Mouse (Mus musculus) embryonic facial prominence, embryonic 11.5 days (tissue): ENCODE measurements around the gene Itga2b. TPM values are rescaled to one million over a fixed set of nuclear protein-coding genes. Genes with fewer than 3 reads are reported as not detected.
A peak's percentile ranks its signal among the peaks of the same experiment; 100 is the strongest.

Experiments
- ATAC-seq: fragments of 200-750 bp; cut with Nextera tagmentation; replicated peaks from 2 replicates; pipeline ENCODE4 v1.8.0; 2017; ENCODE audit warnings: low read depth; ENCODE audit not compliant: insufficient number of reproducible peaks, low FRiP score, low TSS enrichment
- DNase-seq: peaks from one replicate; pipeline ENCODE4 v3.0.0-alpha.2; 2015; ENCODE audit warnings: low spot score
- H3K27ac ChIP-seq: fragments of 300-500 bp; sonication (generic); replicated peaks from 2 replicates; pipeline ENCODE4 v1.5.1; 2014; ENCODE audit warnings: mild to moderate bottlenecking, low read depth, low read length, control low read depth
- H3K27me3 ChIP-seq: fragments of 300-500 bp; sonication (generic); 2 replicates; pipeline ENCODE4 v1.6.1; 2014; ENCODE audit warnings: mild to moderate bottlenecking, low read length, moderate library complexity, mixed read lengths; ENCODE audit not compliant: control insufficient read depth, insufficient read depth
- H3K36me3 ChIP-seq: fragments of 300-500 bp; sonication (generic); replicated peaks from 2 replicates; pipeline ENCODE4 v1.6.1; 2014; ENCODE audit warnings: low read depth, mild to moderate bottlenecking, low read length, moderate library complexity, mixed read lengths; ENCODE audit not compliant: control insufficient read depth, insufficient read depth
- H3K4me1 ChIP-seq: fragments of 300-500 bp; sonication (generic); 2 replicates; pipeline ENCODE4 v1.6.1; 2014; ENCODE audit warnings: low read length, mixed read lengths; ENCODE audit not compliant: control insufficient read depth, insufficient read depth
- H3K4me2 ChIP-seq: fragments of 300-500 bp; sonication (generic); 2 replicates; pipeline ENCODE4 v1.6.1; 2014; ENCODE audit warnings: low read depth, mild to moderate bottlenecking, control low read depth, low read length, moderate library complexity
- H3K4me3 ChIP-seq: fragments of 300-500 bp; sonication (generic); 2 replicates; pipeline ENCODE4 v1.5.1; 2014; ENCODE audit warnings: low read depth, low read length, control low read depth
- H3K9ac ChIP-seq: fragments of 300-500 bp; sonication (generic); replicated peaks from 2 replicates; pipeline ENCODE4 v1.6.1; 2014; ENCODE audit warnings: mild to moderate bottlenecking, control low read depth, low read length
- H3K9me3 ChIP-seq: fragments of 300-500 bp; sonication (generic); replicated peaks from 2 replicates; pipeline ENCODE4 v1.6.1; 2016; ENCODE audit warnings: mild to moderate bottlenecking, low read length, inconsistent platforms, mixed read lengths; ENCODE audit not compliant: control insufficient read depth
- WGBS: fragments of 180-500 bp; shearing (Covaris S2); extraction: QIAGEN DNeasy Blood & Tissue Kit; methylation state at CpG from one replicate; pipeline ENCODE4 v1.1.7; 2014; 5-methylcytosine and 5-hydroxymethylcytosine counted together
- polyA plus RNA-seq: library from polyadenylated mRNA; unstranded; fragments of >200 nt; fragmentation: Nextera tagmentation; extraction: Ambion mirVana; gene quantifications from 2 replicates; pipeline ENCODE4 v1.2.1, GENCODE M21; 2014

Itga2b gene
- polyA plus RNA-seq, 1 experiment from 2014 or later: 4.4 TPM

GRCm38 (mm10) chr11:102493241-102493640 is 23.3 kb upstream of the Itga2b start:
- ATAC-seq (no peak), DNase-seq (no peak)
- no peak overlapping the region for H3K4me2 ChIP-seq
- H3K36me3 ChIP-seq: no peaks in the 10 kb centered on the region
- H3K4me3 ChIP-seq: no peak overlapping the region
- H3K9ac ChIP-seq: no peak overlapping the region
- no peak overlapping the region for H3K27ac ChIP-seq
- no peaks in the 10 kb centered on the region for H3K27me3 ChIP-seq
- WGBS: 86% methylated on average over 2 of the region's 2 CpGs
- no peaks in the 10 kb centered on the region for H3K4me1 ChIP-seq
- no peaks in the 10 kb centered on the region for H3K9me3 ChIP-seq

- no peaks in the 10 kb centered on the region; the same call in 1 of the 2 replicates for H3K36me3 ChIP-seq
- no peak overlapping the region for H3K27ac ChIP-seq
- H3K9ac ChIP-seq: no peak overlapping the region
- H3K4me2 ChIP-seq: no peak overlapping the region
- H3K4me1 ChIP-seq: no peaks in the 10 kb centered on the region
- WGBS: 84% methylated on average over 2 of the region's 2 CpGs
- no peak overlapping the region for H3K4me3 ChIP-seq
- H3K27me3 ChIP-seq: no peaks in the 10 kb centered on the region
- no peak for DNase-seq
- H3K9me3 ChIP-seq: no peaks in the 10 kb centered on the region
- ATAC-seq: no peak
Measured at GRCm38 (mm10) chr11:102487901-102488300, 18.0 kb upstream of the Itga2b start.

- Histone ChIP-seq H3K27ac (no peak overlapping the region), H3K9me3 (no peaks in the 10 kb centered on the region), H3K27me3 (no peaks in the 10 kb centered on the region), H3K9ac (no peak overlapping the region), H3K36me3 (no peaks in the 10 kb centered on the region; the same call in 1 of the 2 replicates), H3K4me1 (no peaks in the 10 kb centered on the region), H3K4me3 (no peak overlapping the region), H3K4me2 (no peak overlapping the region)
- DNase-seq (peak; percentile 83), ATAC-seq (no peak; the same call in 1 of the 2 replicates)
- 73% methylated on average over 11 of the region's 11 CpGs for WGBS
Measured at GRCm38 (mm10) chr11:102486733-102487386, 16.9 kb upstream of the Itga2b start.

GRCm38 (mm10) chr11:102481779-102482178 is 11.9 kb upstream of the Itga2b start:
- Histone ChIP-seq H3K27me3 (no peaks in the 10 kb centered on the region), H3K36me3 (peaks cover 17% of the 10 kb centered on the region), H3K27ac (no peak overlapping the region), H3K4me2 (no peak overlapping the region), H3K4me1 (no peaks in the 10 kb centered on the region), H3K4me3 (no peak overlapping the region), H3K9ac (no peak overlapping the region), H3K9me3 (no peaks in the 10 kb centered on the region)
- 92% methylated on average over 10 of the region's 10 CpGs for WGBS
- ATAC-seq (no peak), DNase-seq (no peak)

GRCm38 (mm10) chr11:102480897-102481296 is 11.0 kb upstream of the Itga2b start:
- ATAC-seq: no peak

GRCm38 (mm10) chr11:102480111-102480510 is 10.2 kb upstream of the Itga2b start:
- no peak for ATAC-seq
- no peak overlapping the region for H3K27ac ChIP-seq
- H3K27me3 ChIP-seq: no peaks in the 10 kb centered on the region
- DNase-seq: no peak
- no peaks in the 10 kb centered on the region for H3K9me3 ChIP-seq
- 97% methylated on average over 15 of the region's 15 CpGs for WGBS
- no peaks in the 10 kb centered on the region for H3K4me1 ChIP-seq
- H3K9ac ChIP-seq: no peak overlapping the region
- H3K36me3 ChIP-seq: peaks cover 17% of the 10 kb centered on the region
- H3K4me3 ChIP-seq: no peak overlapping the region
- H3K4me2 ChIP-seq: no peak overlapping the region

More at GRCm38 (mm10) chr11:102480897-102481296, 11.0 kb upstream of the Itga2b start:
- H3K36me3 ChIP-seq: peaks cover 17% of the 10 kb centered on the region
- no peak for DNase-seq
- no peaks in the 10 kb centered on the region for H3K4me1 ChIP-seq
- no peak overlapping the region for H3K4me2 ChIP-seq
- no peak overlapping the region for H3K27ac ChIP-seq
- WGBS: 85% methylated on average over 4 of the region's 4 CpGs
- no peaks in the 10 kb centered on the region for H3K9me3 ChIP-seq
- no peaks in the 10 kb centered on the region for H3K27me3 ChIP-seq
- no peak overlapping the region for H3K9ac ChIP-seq
- H3K4me3 ChIP-seq: no peak overlapping the region

- H3K4me1 ChIP-seq: no peaks in the 10 kb centered on the region
- ATAC-seq (no peak), DNase-seq (no peak)
- H3K4me3 ChIP-seq: no peak overlapping the region
- no peaks in the 10 kb centered on the region for H3K9me3 ChIP-seq
- H3K27me3 ChIP-seq: no peaks in the 10 kb centered on the region
- no peak overlapping the region for H3K27ac ChIP-seq
- H3K9ac ChIP-seq: no peak overlapping the region
- 96% methylated on average over 23 of the region's 23 CpGs for WGBS
- H3K36me3 ChIP-seq: peaks cover 17% of the 10 kb centered on the region
- no peak overlapping the region for H3K4me2 ChIP-seq
Measured at GRCm38 (mm10) chr11:102479581-102479980, 9.7 kb upstream of the Itga2b start.

- DNase-seq (no peak), ATAC-seq (no peak)
- Histone ChIP-seq H3K4me2 (no peak overlapping the region), H3K27ac (no peak overlapping the region), H3K9me3 (no peaks in the 10 kb centered on the region), H3K36me3 (peaks cover 17% of the 10 kb centered on the region), H3K27me3 (no peaks in the 10 kb centered on the region), H3K4me1 (no peaks in the 10 kb centered on the region), H3K9ac (no peak overlapping the region), H3K4me3 (no peak overlapping the region)
- WGBS: 94% methylated on average over 3 of the region's 3 CpGs
Measured at GRCm38 (mm10) chr11:102478671-102479070, 8.7 kb upstream of the Itga2b start.
